Mouse (Mus musculus): ENCODE measurements around the gene Nod1.

DNA sequence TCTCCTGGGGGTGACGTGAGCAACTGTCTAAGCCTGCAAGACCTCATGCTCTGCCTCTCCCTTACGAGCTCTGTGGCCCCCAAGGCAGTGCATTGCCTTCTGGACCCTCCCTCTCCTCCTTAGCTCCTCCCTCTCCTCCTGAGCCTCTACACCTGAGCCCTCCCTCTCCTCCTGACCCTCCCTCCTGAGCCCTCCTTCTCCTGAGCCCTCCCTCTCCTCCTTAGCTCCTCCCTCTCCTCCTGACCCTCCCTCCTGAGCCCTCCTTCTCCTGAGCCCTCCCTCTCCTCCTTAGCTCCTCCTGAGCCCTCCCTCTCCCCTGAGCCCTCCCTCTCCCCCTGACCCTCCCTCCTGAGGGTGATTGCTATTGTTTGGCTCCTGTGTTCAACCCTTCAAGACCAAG, 46.0 kb upstream of the Nod1 start:
- TF ChIP-seq CTCF (IDR thresholded peaks at IDR 0.05; ENCODE audit: borderline replicate concordance, control insufficient read depth, extremely low read depth, insufficient read depth, low read length, poor library complexity) (no peak), POLR2A (IDR thresholded peaks at IDR 0.05; ENCODE audit: control insufficient read depth, extremely low read depth, insufficient read depth, low read length, poor library complexity) (no peak)

Measured in thymus, adult 2 months (tissue).